Mouse (Mus musculus): ENCODE data around the gene Setmar. TPM values are rescaled to one million over a fixed set of nuclear protein-coding genes. Genes with fewer than 3 reads are reported as not detected.

Gene Setmar
- polyA plus RNA-seq, 1 experiment from 2014 or later = 8.9 TPM

- 78% methylated on average over 5 of the region's 5 CpGs for WGBS
- Histone ChIP-seq H3K27ac (ENCODE audit: low read depth, low read length) (no peak overlapping the region), H3K4me3 (ENCODE audit: low read depth, low read length) (no peak overlapping the region), H3K4me1 (ENCODE audit: control insufficient read depth, insufficient read depth, low read length) (no peaks in the 10 kb centered on the region), H3K27me3 (ENCODE audit: control insufficient read depth, insufficient read depth, low read length) (no peaks in the 10 kb centered on the region), H3K9me3 (ENCODE audit: control insufficient read depth, low read length) (no peaks in the 10 kb centered on the region), H3K9ac (ENCODE audit: low read length) (no peak overlapping the region), H3K4me2 (ENCODE audit: low read depth) (no peak overlapping the region), H3K36me3 (ENCODE audit: control insufficient read depth, insufficient read depth, low read length) (no peaks in the 10 kb centered on the region)
- DNase-seq (ENCODE audit: low spot score) (no peak), ATAC-seq (ENCODE audit: insufficient read depth, low FRiP score, low TSS enrichment) (no peak)
These were observed 8.2 kb downstream of the Setmar start for GRCm38 (mm10) chr6:108073071-108073470.

- Histone ChIP-seq H3K27me3 (ENCODE audit: control insufficient read depth, insufficient read depth, low read length) (no peaks in the 10 kb centered on the region), H3K36me3 (ENCODE audit: control insufficient read depth, insufficient read depth, low read length) (no peaks in the 10 kb centered on the region), H3K9me3 (ENCODE audit: control insufficient read depth, low read length) (no peaks in the 10 kb centered on the region), H3K9ac (ENCODE audit: low read length) (no peak overlapping the region), H3K4me2 (ENCODE audit: low read depth) (no peak overlapping the region), H3K27ac (ENCODE audit: low read depth, low read length) (no peak overlapping the region), H3K4me1 (ENCODE audit: control insufficient read depth, insufficient read depth, low read length) (no peaks in the 10 kb centered on the region), H3K4me3 (ENCODE audit: low read depth, low read length) (no peak overlapping the region)
- ATAC-seq (ENCODE audit: insufficient read depth, low FRiP score, low TSS enrichment) = no peak
- 94% methylated on average over 2 of the region's 2 CpGs for WGBS
- DNase-seq (ENCODE audit: low spot score) = no peak
These were observed 9.1 kb downstream of the Setmar start for GRCm38 (mm10) chr6:108073931-108074330.

DNA sequence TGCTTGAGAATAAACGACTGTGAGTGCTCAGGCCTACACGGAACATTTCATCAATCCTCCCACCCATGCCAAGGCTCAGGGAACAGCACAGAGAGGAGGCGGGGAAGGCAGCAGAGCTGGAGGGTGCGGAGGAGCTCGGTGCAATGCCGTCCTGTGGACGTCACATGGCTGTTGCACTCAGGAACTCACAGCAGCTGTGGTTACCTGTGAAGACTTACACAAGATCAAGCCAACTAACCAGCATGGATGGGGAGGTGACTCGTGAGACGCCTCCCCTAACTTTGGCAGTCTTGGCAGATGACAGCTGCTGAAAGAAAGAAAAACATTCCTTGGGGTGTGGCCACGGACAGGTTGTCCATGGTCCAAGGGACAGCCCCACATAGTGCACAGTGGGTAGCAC lies 9.8 kb downstream of the Setmar start:
- Histone ChIP-seq H3K36me3 (ENCODE audit: control insufficient read depth, insufficient read depth, low read length) (no peaks in the 10 kb centered on the region), H3K9me3 (ENCODE audit: control insufficient read depth, low read length) (no peaks in the 10 kb centered on the region), H3K9ac (ENCODE audit: low read length) (no peak overlapping the region), H3K4me3 (ENCODE audit: low read depth, low read length) (no peak overlapping the region), H3K27me3 (ENCODE audit: control insufficient read depth, insufficient read depth, low read length) (no peaks in the 10 kb centered on the region), H3K27ac (ENCODE audit: low read depth, low read length) (no peak overlapping the region), H3K4me2 (ENCODE audit: low read depth) (no peak overlapping the region), H3K4me1 (ENCODE audit: control insufficient read depth, insufficient read depth, low read length) (no peaks in the 10 kb centered on the region)
- WGBS = 92% methylated on average over 10 of the region's 10 CpGs
- no peak for ATAC-seq (ENCODE audit: insufficient read depth, low FRiP score, low TSS enrichment)
- DNase-seq (ENCODE audit: low spot score) = no peak

DNA sequence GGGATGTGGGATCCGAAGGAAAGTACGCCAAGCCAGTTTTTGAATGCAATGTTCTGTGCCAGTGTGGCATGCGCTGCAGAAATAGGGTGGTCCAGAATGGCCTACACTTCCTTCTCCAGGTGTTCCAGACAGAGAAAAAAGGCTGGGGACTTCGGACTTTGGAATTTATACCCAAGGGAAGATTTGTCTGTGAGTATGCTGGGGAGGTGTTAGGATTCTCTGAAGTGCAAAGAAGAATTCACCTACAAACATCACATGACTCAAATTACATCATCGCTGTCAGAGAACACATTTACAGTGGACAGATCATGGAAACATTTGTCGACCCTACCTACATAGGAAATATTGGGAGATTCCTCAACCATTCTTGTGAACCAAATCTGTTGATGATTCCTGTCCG lies 11.0 kb downstream of the Setmar start:
- no peak overlapping the region for H3K27ac ChIP-seq (ENCODE audit: low read depth, low read length)
- H3K4me1 ChIP-seq (ENCODE audit: control insufficient read depth, insufficient read depth, low read length) = no peaks in the 10 kb centered on the region
- no peaks in the 10 kb centered on the region for H3K27me3 ChIP-seq (ENCODE audit: control insufficient read depth, insufficient read depth, low read length)
- no peak overlapping the region for H3K9ac ChIP-seq (ENCODE audit: low read length)
- H3K4me3 ChIP-seq (ENCODE audit: low read depth, low read length) = no peak overlapping the region
- no peaks in the 10 kb centered on the region for H3K9me3 ChIP-seq (ENCODE audit: control insufficient read depth, low read length)
- no peak for DNase-seq (ENCODE audit: low spot score)
- no peak for ATAC-seq (ENCODE audit: insufficient read depth, low FRiP score, low TSS enrichment)
- no peak overlapping the region for H3K4me2 ChIP-seq (ENCODE audit: low read depth)
- H3K36me3 ChIP-seq (ENCODE audit: control insufficient read depth, insufficient read depth, low read length) = no peaks in the 10 kb centered on the region
- 93% methylated on average over 7 of the region's 7 CpGs for WGBS

DNA sequence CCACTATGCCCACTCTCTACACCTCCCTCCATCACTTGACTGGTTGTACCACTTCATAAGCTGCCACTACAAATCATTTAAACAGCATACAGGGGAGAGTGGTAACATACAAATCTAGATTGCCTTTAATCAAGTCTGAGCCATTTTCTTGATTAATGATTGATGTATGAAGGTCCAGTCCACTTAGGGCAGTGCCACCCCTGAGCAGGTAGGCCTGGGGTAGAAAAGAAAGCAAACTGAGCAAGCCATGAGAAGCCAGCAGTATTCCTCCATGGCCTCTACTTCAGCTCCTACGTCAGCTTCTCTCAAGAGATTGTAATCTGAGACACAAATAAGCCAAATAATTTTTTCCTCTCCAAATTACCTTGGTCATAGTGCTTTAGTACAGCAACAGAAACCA lies 26.5 kb downstream of the Setmar start:
- ATAC-seq (ENCODE audit: insufficient read depth, low FRiP score, low TSS enrichment) = no peak
- Histone ChIP-seq H3K9ac (ENCODE audit: low read length) (no peak overlapping the region), H3K9me3 (ENCODE audit: control insufficient read depth, low read length) (no peaks in the 10 kb centered on the region), H3K36me3 (ENCODE audit: control insufficient read depth, insufficient read depth, low read length) (no peaks in the 10 kb centered on the region), H3K4me3 (ENCODE audit: low read depth, low read length) (no peak overlapping the region), H3K4me1 (ENCODE audit: control insufficient read depth, insufficient read depth, low read length) (no peaks in the 10 kb centered on the region), H3K4me2 (ENCODE audit: low read depth) (no peak overlapping the region), H3K27ac (ENCODE audit: low read depth, low read length) (no peak overlapping the region), H3K27me3 (ENCODE audit: control insufficient read depth, insufficient read depth, low read length) (no peaks in the 10 kb centered on the region)
- WGBS = 81% methylated on average over 1 of the region's 1 CpGs
- no peak for DNase-seq (ENCODE audit: low spot score)

DNA sequence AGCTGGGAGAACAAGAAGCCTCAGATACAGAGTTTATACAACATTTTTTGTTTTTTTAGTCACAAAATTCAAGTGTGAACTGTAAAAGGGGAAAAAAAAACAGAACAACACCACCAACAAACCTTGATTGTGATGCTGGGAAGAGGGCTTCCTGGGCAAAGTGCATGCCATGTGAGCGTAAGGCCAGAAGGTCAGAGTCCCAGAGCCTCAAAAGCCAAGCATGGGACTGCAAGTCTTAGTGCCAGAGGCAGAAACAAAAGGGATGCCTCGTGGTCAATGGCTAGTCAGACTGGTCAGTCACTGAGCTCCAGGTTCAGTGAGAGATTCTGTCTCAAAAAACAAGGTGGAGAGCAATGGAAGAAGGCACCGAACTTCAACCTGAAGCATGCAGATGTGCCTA lies 27.8 kb downstream of the Setmar start:
- Histone ChIP-seq H3K36me3 (ENCODE audit: control insufficient read depth, insufficient read depth, low read length) (no peaks in the 10 kb centered on the region), H3K27me3 (ENCODE audit: control insufficient read depth, insufficient read depth, low read length) (no peaks in the 10 kb centered on the region), H3K4me1 (ENCODE audit: control insufficient read depth, insufficient read depth, low read length) (no peaks in the 10 kb centered on the region), H3K4me3 (ENCODE audit: low read depth, low read length) (no peak overlapping the region), H3K9ac (ENCODE audit: low read length) (no peak overlapping the region), H3K4me2 (ENCODE audit: low read depth) (no peak overlapping the region), H3K27ac (ENCODE audit: low read depth, low read length) (no peak overlapping the region), H3K9me3 (ENCODE audit: control insufficient read depth, low read length) (no peaks in the 10 kb centered on the region)
- ATAC-seq (ENCODE audit: insufficient read depth, low FRiP score, low TSS enrichment) (no peak), DNase-seq (ENCODE audit: low spot score) (no peak)
- 82% methylated on average over 3 of the region's 3 CpGs for WGBS

DNA sequence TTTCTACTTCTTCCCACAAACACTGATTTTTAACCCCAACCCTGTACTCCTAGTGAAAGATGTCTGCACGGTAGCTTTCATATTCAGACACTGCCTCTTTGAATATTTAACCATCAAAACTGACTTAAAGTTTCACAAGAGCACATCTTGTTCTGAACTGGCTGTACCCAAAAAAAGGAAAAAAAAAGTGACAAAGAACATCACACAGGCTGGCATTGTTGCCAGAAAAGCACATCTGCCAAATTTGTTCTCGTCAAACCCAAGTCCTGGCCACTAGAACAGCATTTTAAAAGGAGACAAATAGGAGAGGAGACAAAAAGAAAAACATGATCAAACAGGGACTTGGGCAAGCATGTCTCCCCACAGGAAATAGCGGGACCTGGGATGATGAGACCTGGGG lies 28.6 kb downstream of the Setmar start:
- Histone ChIP-seq H3K27me3 (ENCODE audit: control insufficient read depth, insufficient read depth, low read length) (no peaks in the 10 kb centered on the region), H3K9me3 (ENCODE audit: control insufficient read depth, low read length) (no peaks in the 10 kb centered on the region), H3K9ac (ENCODE audit: low read length) (no peak overlapping the region), H3K4me1 (ENCODE audit: control insufficient read depth, insufficient read depth, low read length) (no peaks in the 10 kb centered on the region), H3K27ac (ENCODE audit: low read depth, low read length) (no peak overlapping the region), H3K4me2 (ENCODE audit: low read depth) (no peak overlapping the region), H3K4me3 (ENCODE audit: low read depth, low read length) (no peak overlapping the region), H3K36me3 (ENCODE audit: control insufficient read depth, insufficient read depth, low read length) (no peaks in the 10 kb centered on the region)
- WGBS = 83% methylated on average over 3 of the region's 3 CpGs
- ATAC-seq (ENCODE audit: insufficient read depth, low FRiP score, low TSS enrichment) = no peak
- no peak for DNase-seq (ENCODE audit: low spot score)

GRCm38 (mm10) chr6:108095445-108095844 lies 30.6 kb downstream of the Setmar start:
- WGBS = 79% methylated on average over 5 of the region's 5 CpGs
- H3K27me3 ChIP-seq (ENCODE audit: control insufficient read depth, insufficient read depth, low read length) = no peaks in the 10 kb centered on the region
- H3K27ac ChIP-seq (ENCODE audit: low read depth, low read length) = no peak overlapping the region
- no peak overlapping the region for H3K4me2 ChIP-seq (ENCODE audit: low read depth)
- ATAC-seq (ENCODE audit: insufficient read depth, low FRiP score, low TSS enrichment) (no peak), DNase-seq (ENCODE audit: low spot score) (no peak)
- no peaks in the 10 kb centered on the region for H3K36me3 ChIP-seq (ENCODE audit: control insufficient read depth, insufficient read depth, low read length)
- H3K9me3 ChIP-seq (ENCODE audit: control insufficient read depth, low read length) = no peaks in the 10 kb centered on the region
- H3K4me3 ChIP-seq (ENCODE audit: low read depth, low read length) = no peak overlapping the region
- no peaks in the 10 kb centered on the region for H3K4me1 ChIP-seq (ENCODE audit: control insufficient read depth, insufficient read depth, low read length)
- no peak overlapping the region for H3K9ac ChIP-seq (ENCODE audit: low read length)

- H3K36me3 ChIP-seq (ENCODE audit: control insufficient read depth, insufficient read depth, low read length) = no peaks in the 10 kb centered on the region
- no peaks in the 10 kb centered on the region for H3K4me1 ChIP-seq (ENCODE audit: control insufficient read depth, insufficient read depth, low read length)
- no peaks in the 10 kb centered on the region for H3K27me3 ChIP-seq (ENCODE audit: control insufficient read depth, insufficient read depth, low read length)
- no peak overlapping the region for H3K4me3 ChIP-seq (ENCODE audit: low read depth, low read length)
- DNase-seq (ENCODE audit: low spot score) = peak; percentile 70
- ATAC-seq (ENCODE audit: insufficient read depth, low FRiP score, low TSS enrichment) = peak; percentile 69; the same call in 1 of the 2 replicates
- H3K9ac ChIP-seq (ENCODE audit: low read length) = no peak overlapping the region
- no peak overlapping the region for H3K27ac ChIP-seq (ENCODE audit: low read depth, low read length)
- WGBS = 25% methylated on average over 9 of the region's 9 CpGs
- no peak overlapping the region for H3K4me2 ChIP-seq (ENCODE audit: low read depth)
- no peaks in the 10 kb centered on the region for H3K9me3 ChIP-seq (ENCODE audit: control insufficient read depth, low read length)
These were observed 33.5 kb downstream of the Setmar start for GRCm38 (mm10) chr6:108098171-108098845.

Data from neural tube, embryonic 11.5 days (tissue).